Mouse (Mus musculus) forebrain, postnatal 0 days (tissue): Measurements from ENCODE around the gene Slc25a1. TPM values are rescaled to one million over a fixed set of nuclear protein-coding genes. Genes with fewer than 3 reads are reported as not detected.

Source experiments
- ATAC-seq: fragments of 200-750 bp; cut with Nextera tagmentation; 2 replicates; pipeline ENCODE4 v1.8.0; 2017; ENCODE audit warnings: mild to moderate bottlenecking, moderate library complexity
- DNase-seq: peaks from one replicate; pipeline ENCODE4 v3.0.0-alpha.2; 2015
- H3K27ac ChIP-seq: fragments of 300-500 bp; sonication (generic); 2 replicates; pipeline ENCODE4 v1.5.1; 2014; ENCODE audit warnings: low read depth, mild to moderate bottlenecking, antibody characterized with exemption, low read length, moderate library complexity, mixed read lengths
- H3K27me3 ChIP-seq: fragments of 300-500 bp; sonication (generic); 2 replicates; pipeline ENCODE4 v1.6.1; 2014; ENCODE audit warnings: mild to moderate bottlenecking, low read length, mixed read lengths; ENCODE audit not compliant: insufficient read depth
- H3K36me3 ChIP-seq: fragments of 300-500 bp; sonication (generic); 2 replicates; pipeline ENCODE4 v1.6.1; 2014; ENCODE audit warnings: mild to moderate bottlenecking, moderate library complexity; ENCODE audit not compliant: insufficient read depth
- H3K4me1 ChIP-seq: fragments of 300-500 bp; sonication (generic); 2 replicates; pipeline ENCODE4 v1.6.1; 2014; ENCODE audit warnings: antibody characterized with exemption; ENCODE audit not compliant: insufficient read depth
- H3K4me2 ChIP-seq: fragments of 300-500 bp; sonication (generic); 2 replicates; pipeline ENCODE4 v1.6.1; 2014; ENCODE audit warnings: low read depth, mild to moderate bottlenecking, moderate library complexity
- H3K4me3 ChIP-seq: fragments of 300-500 bp; sonication (generic); 2 replicates; pipeline ENCODE4 v1.5.1; 2014; ENCODE audit warnings: low read depth, low read length, mixed read lengths
- H3K9ac ChIP-seq: fragments of 300-500 bp; sonication (generic); 2 replicates; pipeline ENCODE4 v1.6.1; 2014; ENCODE audit warnings: mild to moderate bottlenecking
- H3K9me3 ChIP-seq: fragments of 300-500 bp; sonication (generic); 2 replicates; pipeline ENCODE4 v1.6.1; 2016; ENCODE audit warnings: low read length
- CTCF ChIP-seq: sonication (generic); IDR thresholded peaks from 2 replicates; pipeline ENCODE4 v1.5.1; 2016; ENCODE audit warnings: antibody characterized with exemption, control low read depth, low read depth
- WGBS: fragments of 180-500 bp; shearing (Covaris S2); extraction: QIAGEN DNeasy Blood & Tissue Kit; methylation state at CpG from one replicate; pipeline ENCODE4 v1.1.7; 2014; 5-methylcytosine and 5-hydroxymethylcytosine counted together
- polyA plus RNA-seq: library from polyadenylated mRNA; unstranded; fragments of >200 nt; fragmentation: Nextera tagmentation; extraction: Ambion mirVana; gene quantifications from 2 replicates; pipeline ENCODE4 v1.2.1, GENCODE M21; 2015
- total RNA-seq: library from RNA; depleted of rRNA; stranded (reverse); fragments of >200 nt; gene quantifications from 2 replicates; pipeline ENCODE4 v1.2.3, GENCODE M21; 2014; rRNA removed

The Slc25a1 gene
- total and polyA plus RNA-seq, 2 experiments from 2014 or later, result 146 to 158 TPM

GRCm38 (mm10) chr16:17884116-17884515 lies 43.9 kb downstream of the Slc25a1 start:
- DNase-seq, result no peak

GRCm38 (mm10) chr16:17882196-17882595 lies 45.8 kb downstream of the Slc25a1 start:
- DNase-seq (no peak), ATAC-seq (no peak)
- Histone ChIP-seq H3K27me3 (no peaks in the 10 kb centered on the region), H3K4me1 (0 out of 2 replicates have a peak, but pooled peaks cover 3% of the 10 kb centered on the region), H3K9me3 (no peaks in the 10 kb centered on the region), H3K4me3 (no peak overlapping the region), H3K36me3 (no peaks in the 10 kb centered on the region; the same call in 1 of the 2 replicates), H3K27ac (no peak overlapping the region), H3K9ac (no peak overlapping the region), H3K4me2 (no peak overlapping the region)
- TF ChIP-seq CTCF, result no peak

More at GRCm38 (mm10) chr16:17884116-17884515, 43.9 kb downstream of the Slc25a1 start:
- no peaks in the 10 kb centered on the region for H3K27me3 ChIP-seq
- H3K4me2 ChIP-seq, result no peak overlapping the region
- ATAC-seq, result no peak
- H3K4me3 ChIP-seq, result no peak overlapping the region
- 90% methylated on average over 6 of the region's 6 CpGs for WGBS
- no peak overlapping the region for H3K9ac ChIP-seq
- no peak overlapping the region for H3K27ac ChIP-seq
- H3K9me3 ChIP-seq, result no peaks in the 10 kb centered on the region
- H3K36me3 ChIP-seq, result no peaks in the 10 kb centered on the region; the same call in 1 of the 2 replicates
- H3K4me1 ChIP-seq, result 0 out of 2 replicates have a peak, but pooled peaks cover 3% of the 10 kb centered on the region
- no peak for TF ChIP-seq CTCF

GRCm38 (mm10) chr16:17879571-17879970 lies 48.4 kb downstream of the Slc25a1 start:
- Histone ChIP-seq H3K36me3 (no peaks in the 10 kb centered on the region; the same call in 1 of the 2 replicates), H3K27me3 (no peaks in the 10 kb centered on the region), H3K9ac (no peak overlapping the region), H3K4me2 (no peak overlapping the region), H3K9me3 (no peaks in the 10 kb centered on the region), H3K4me1 (no peaks in the 10 kb centered on the region), H3K27ac (no peak overlapping the region), H3K4me3 (no peak overlapping the region)
- ATAC-seq (no peak), DNase-seq (no peak)
- no peak for TF ChIP-seq CTCF
- WGBS, result 93% methylated on average over 4 of the region's 4 CpGs

- 92% methylated on average over 1 of the region's 1 CpGs for WGBS
- H3K9ac ChIP-seq, result no peak overlapping the region
- TF ChIP-seq CTCF, result no peak
- H3K27ac ChIP-seq, result no peak overlapping the region
- no peak for ATAC-seq
- no peak overlapping the region for H3K4me3 ChIP-seq
- no peak overlapping the region for H3K4me2 ChIP-seq
- DNase-seq, result no peak
- peaks cover 17% of the 10 kb centered on the region for H3K36me3 ChIP-seq
- no peaks in the 10 kb centered on the region for H3K27me3 ChIP-seq
- H3K4me1 ChIP-seq, result no peaks in the 10 kb centered on the region
- H3K9me3 ChIP-seq, result no peaks in the 10 kb centered on the region
These were observed 51.9 kb downstream of the Slc25a1 start for GRCm38 (mm10) chr16:17876096-17876495.

Other genes starting within 250 kb of the Slc25a1 start
- 45.6 and 48.5 TPM in 2 replicates for gene Med15, start 195.3 kb downstream of the Slc25a1 start, total RNA-seq
- 40.9 and 46.9 TPM in 2 replicates for gene Med15, start 195.3 kb downstream of the Slc25a1 start, polyA plus RNA-seq
- 117 and 162 TPM in 2 replicates for gene Klhl22, start 168.6 kb downstream of the Slc25a1 start, total RNA-seq
- 69.6 and 73.8 TPM in 2 replicates for gene Klhl22, start 168.6 kb downstream of the Slc25a1 start, polyA plus RNA-seq
- gene Scarf2, start 130.9 kb downstream of the Slc25a1 start, total RNA-seq, result 6.2 and 10.6 TPM in 2 replicates
- gene Scarf2, start 130.9 kb downstream of the Slc25a1 start, polyA plus RNA-seq, result 1.9 and 2.1 TPM in 2 replicates
- 4.5 and 5.9 TPM in 2 replicates for gene B830017H08Rik, start 95.1 kb downstream of the Slc25a1 start, total RNA-seq
- gene B830017H08Rik, start 95.1 kb downstream of the Slc25a1 start, polyA plus RNA-seq, result 6.8 TPM in 2 replicates
- gene Car15, start 89.9 kb downstream of the Slc25a1 start, total RNA-seq, result 4.2 and 7.5 TPM in 2 replicates
- gene Car15, start 89.9 kb downstream of the Slc25a1 start, polyA plus RNA-seq, result 1.8 and 1.9 TPM in 2 replicates
- 0.76 and 2.1 TPM in 2 replicates for gene Gm20518, start 36.5 kb downstream of the Slc25a1 start, total RNA-seq
- gene Gm20518, start 36.5 kb downstream of the Slc25a1 start, polyA plus RNA-seq, result 0.05 and 0.07 TPM in 2 replicates
- 0.08 TPM in 1 of 2 replicates, not detected in the other for gene Tssk1, start 34.0 kb downstream of the Slc25a1 start, total RNA-seq
- gene Tssk1, start 34.0 kb downstream of the Slc25a1 start, polyA plus RNA-seq, result 0.05 TPM in 1 of 2 replicates, not detected in the other
- gene Dgcr2, start 29.7 kb downstream of the Slc25a1 start, total RNA-seq, result 97.7 and 139 TPM in 2 replicates
- 73.7 and 90.7 TPM in 2 replicates for gene Dgcr2, start 29.7 kb downstream of the Slc25a1 start, polyA plus RNA-seq
- not detected in 2 replicates for gene Tssk2, start 29.6 kb downstream of the Slc25a1 start, total RNA-seq
- not detected in 2 replicates for gene Tssk2, start 29.6 kb downstream of the Slc25a1 start, polyA plus RNA-seq
- 50.4 and 50.5 TPM in 2 replicates for gene Ess2, start 16.9 kb downstream of the Slc25a1 start, total RNA-seq
- 41.5 and 46.2 TPM in 2 replicates for gene Ess2, start 16.9 kb downstream of the Slc25a1 start, polyA plus RNA-seq
- not detected in 2 replicates for gene Gsc2, start 13.2 kb downstream of the Slc25a1 start, total RNA-seq
- not detected in 2 replicates for gene Gsc2, start 13.2 kb downstream of the Slc25a1 start, polyA plus RNA-seq
- gene Vpreb2, start 52.2 kb upstream of the Slc25a1 start, total RNA-seq, result not detected in 2 replicates
- gene Vpreb2, start 52.2 kb upstream of the Slc25a1 start, polyA plus RNA-seq, result not detected in 2 replicates
- gene Dgcr6, start 124.6 kb upstream of the Slc25a1 start, total RNA-seq, result 64.2 and 66.9 TPM in 2 replicates
- 171 and 177 TPM in 2 replicates for gene Dgcr6, start 124.6 kb upstream of the Slc25a1 start, polyA plus RNA-seq
- 4.4 and 8.4 TPM in 2 replicates for gene Prodh, start 162.0 kb upstream of the Slc25a1 start, total RNA-seq
- 4.0 and 4.9 TPM in 2 replicates for gene Prodh, start 162.0 kb upstream of the Slc25a1 start, polyA plus RNA-seq
- gene Rtn4r, start 199.4 kb upstream of the Slc25a1 start, total RNA-seq, result 28.0 and 36.7 TPM in 2 replicates
- 30.0 and 33.5 TPM in 2 replicates for gene Rtn4r, start 199.4 kb upstream of the Slc25a1 start, polyA plus RNA-seq